Comparison of ENCODE assay signal across 15 mouse cellular contexts in the genomic region with DNA sequence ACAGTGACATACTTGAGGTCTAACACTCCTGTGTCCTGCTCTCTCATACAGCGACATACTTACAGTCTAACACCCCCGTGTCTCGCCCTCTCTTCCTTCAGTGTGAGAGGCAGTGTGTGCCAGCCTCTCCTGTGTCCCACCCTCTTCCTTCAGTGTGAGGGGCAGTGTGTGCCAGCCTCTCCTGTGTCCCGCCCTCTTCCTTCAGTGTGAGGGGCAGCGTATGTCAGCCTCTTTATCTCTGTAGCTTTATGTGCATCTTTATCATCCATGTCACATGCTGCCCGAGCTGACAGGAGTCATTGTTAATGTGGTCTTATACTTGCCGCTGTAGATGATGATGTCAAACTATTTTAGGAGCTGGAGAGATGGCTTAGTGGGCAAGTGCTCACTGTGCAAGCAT. TPM values are rescaled to one million over a fixed set of nuclear protein-coding genes. Genes with fewer than 3 reads are reported as not detected.
A peak's percentile ranks its signal among the peaks of the same experiment; 100 is the strongest.
DNase-seq lines count a peak whose midpoint lies in the region; ATAC-seq lines count a peak whose summit lies in the region.
"Had no signal": no experiment of that assay in that cellular context is flagged by ENCODE, and none has a peak within 500 bp of the region (broad histone marks: within the 10 kb centered on the region; RNA-seq: fewer than 3 reads in every experiment).

No protein-coding gene starts in this region.

- peaks cover 38% of the 10 kb centered on the region for H3K4me1 ChIP-seq in liver, embryonic 11.5 days (replicated peaks; ENCODE audit: control insufficient read depth, insufficient read depth, low read length)

- H3K9ac ChIP-seq in liver, embryonic 11.5 days (ENCODE audit: low read depth, low read length) = 0 out of 2 replicates have a peak overlapping the region, but pooled peaks have one; percentile 34
- H3K9ac ChIP-seq: midbrain, embryonic 13.5 days had no signal

- H3K4me3 ChIP-seq in liver, embryonic 11.5 days (ENCODE audit: low read depth, low read length) = no peak overlapping the region
- H3K4me3 ChIP-seq: midbrain, embryonic 13.5 days had no signal

- peak; percentile 58 for ATAC-seq in liver, embryonic 11.5 days (replicated peaks; ENCODE audit: low FRiP score)
- ATAC-seq: hindbrain, postnatal 0 days; midbrain, embryonic 13.5 days had no signal

- peak overlapping the region; percentile 66 for H3K27ac ChIP-seq in liver, embryonic 11.5 days (ENCODE audit: low read depth, low read length)
- H3K27ac ChIP-seq: hindbrain, postnatal 0 days; midbrain, embryonic 13.5 days had no signal

- H3K9me3 ChIP-seq in liver, embryonic 11.5 days (ENCODE audit: control insufficient read depth, low read length) = peaks cover 2% of the 10 kb centered on the region; the same call in 1 of the 2 replicates
- H3K9me3 ChIP-seq: midbrain, embryonic 13.5 days had no signal

- peak overlapping the region; percentile 31 for H3K4me2 ChIP-seq in liver, embryonic 11.5 days
- H3K4me2 ChIP-seq: midbrain, embryonic 13.5 days had no signal

- H3K27me3 ChIP-seq in liver, embryonic 11.5 days (replicated peaks; ENCODE audit: control insufficient read depth, insufficient read depth, low read length) = no peaks in the 10 kb centered on the region
- H3K27me3 ChIP-seq: midbrain, embryonic 13.5 days had no signal

- peaks cover 2% of the 10 kb centered on the region; the same call in 1 of the 2 replicates for H3K36me3 ChIP-seq in liver, embryonic 11.5 days (ENCODE audit: control insufficient read depth, insufficient read depth, low read length)

- 52% methylated on average over 7 of the region's 7 CpGs for WGBS in liver, embryonic 11.5 days

- DNase-seq in spleen, adult 12 weeks (ENCODE audit: low spot score) = peak; percentile 12
- no peak for DNase-seq in spleen, postnatal 4 days (ENCODE audit: low spot score in 2 of 2)
- no peak for DNase-seq in liver, embryonic 11.5 days (ENCODE audit: low spot score)
- DNase-seq in lung, postnatal 14 days = peak; percentile 22
- DNase-seq in embryo, embryonic 10.5 days (ENCODE audit: low spot score) = no peak
- no peak for DNase-seq in embryo, embryonic 9.5 days (ENCODE audit: extremely low spot score)
- no peak for DNase-seq in cerebellum, postnatal 10 days
- DNase-seq: cerebellum, adult 18-20 months; gastrocnemius, postnatal 14 days; heart, postnatal 14 days; kidney, adult 18-20 months; kidney, postnatal 36 days; right cerebral cortex, postnatal 14 days had no signal

RNA-seq across cellular contexts. Expression of a gene that starts 41.6 kb away (rescaled TPM):
- polyA plus RNA-seq in liver, embryonic 11.5 days (2014; fragmentation: Nextera tagmentation; extraction: Ambion mirVana) = 40.2 and 44.2 TPM in 2 replicates

Comparison
In these comparisons a context has a peak if more than half of its experiments do, and no peak if none do; other contexts are left out.
1. DNase-seq: peak in spleen, adult 12 weeks (single experiment) and lung, postnatal 14 days (single experiment); none in spleen, postnatal 4 days (0 of 2), liver, embryonic 11.5 days (single experiment), embryo, embryonic 10.5 days (single experiment), embryo, embryonic 9.5 days (single experiment) and cerebellum, postnatal 10 days (0 of 2).